Mouse (Mus musculus) T-helper 2 cell (primary cell): Measurements from ENCODE around the gene Pbx1.

ENCODE experiments used
- in situ Hi-C: fragments of 300-600 bp; cut with MboI, MseI; formaldehyde crosslinking; loops from one replicate; pipeline ENCODE4 v1.15.1; 2025; ENCODE audit warnings: high pct_unique_total_duplicates

Gene Pbx1

GRCm38 (mm10) chr1:168268751-168269623 is 163.1 kb downstream of the Pbx1 start:
- in situ Hi-C loops = no loop called here

GRCm38 (mm10) chr1:168268224-168268623 is 163.8 kb downstream of the Pbx1 start:
- in situ Hi-C loops = no loop called here

GRCm38 (mm10) chr1:168265594-168266390 is 166.3 kb downstream of the Pbx1 start:
- in situ Hi-C loops = no loop called here

- in situ Hi-C loops = no loop called here
Measured at GRCm38 (mm10) chr1:168265090-168265489, 167.0 kb downstream of the Pbx1 start.

GRCm38 (mm10) chr1:168260391-168260790 is 171.7 kb downstream of the Pbx1 start:
- in situ Hi-C loops = no loop called here

- in situ Hi-C loops = no loop called here
Measured at GRCm38 (mm10) chr1:168258856-168259255, 173.2 kb downstream of the Pbx1 start.

GRCm38 (mm10) chr1:168255347-168255908 is 176.6 kb downstream of the Pbx1 start:
- in situ Hi-C loops = no loop called here

GRCm38 (mm10) chr1:168246968-168247724 is 184.9 kb downstream of the Pbx1 start:
- in situ Hi-C loops = no loop called here

- in situ Hi-C loops = no loop called here
Measured at GRCm38 (mm10) chr1:168245539-168245938, 186.5 kb downstream of the Pbx1 start.

- in situ Hi-C loops = no loop called here
Measured at GRCm38 (mm10) chr1:168243759-168244158, 188.3 kb downstream of the Pbx1 start.

- in situ Hi-C loops = no loop called here
Measured at GRCm38 (mm10) chr1:168243068-168243467, 189.0 kb downstream of the Pbx1 start.

- in situ Hi-C loops = no loop called here
Measured at GRCm38 (mm10) chr1:168241316-168241715, 190.8 kb downstream of the Pbx1 start.

- in situ Hi-C loops = no loop called here
Measured at GRCm38 (mm10) chr1:168240846-168241245, 191.2 kb downstream of the Pbx1 start.

GRCm38 (mm10) chr1:168240386-168240785 is 191.7 kb downstream of the Pbx1 start:
- in situ Hi-C loops = no loop called here

- in situ Hi-C loops = no loop called here
Measured at GRCm38 (mm10) chr1:168236101-168236500, 196.0 kb downstream of the Pbx1 start.

GRCm38 (mm10) chr1:168234355-168234754 is 197.7 kb downstream of the Pbx1 start:
- in situ Hi-C loops = no loop called here

GRCm38 (mm10) chr1:168233182-168233581 is 198.9 kb downstream of the Pbx1 start:
- in situ Hi-C loops = no loop called here

- in situ Hi-C loops = no loop called here
Measured at GRCm38 (mm10) chr1:168231548-168232429, 200.3 kb downstream of the Pbx1 start.

GRCm38 (mm10) chr1:168230858-168231257 is 201.2 kb downstream of the Pbx1 start:
- in situ Hi-C loops = no loop called here

GRCm38 (mm10) chr1:168230134-168230533 is 201.9 kb downstream of the Pbx1 start:
- in situ Hi-C loops = no loop called here
